8 mouse cellular contexts compared by ENCODE assay signal in genomic region chr7:64373830-64374562, GRCm38 (mm10). TPM values are rescaled to one million over a fixed set of nuclear protein-coding genes. Genes with fewer than 3 reads are reported as not detected.
DNase-seq lines count a peak whose midpoint lies in the region; ATAC-seq and TF ChIP-seq lines count a peak whose summit lies in the region.

Fan1 (minus strand) TSS chr7:64374095.

- no peaks in the 10 kb centered on the region for H3K9me3 ChIP-seq in heart, embryonic 10.5 days
- no peaks in the 10 kb centered on the region for H3K9me3 ChIP-seq in kidney, embryonic 14.5 days (ENCODE audit: control insufficient read depth, low read length)
- no peaks in the 10 kb centered on the region for H3K9me3 ChIP-seq in limb, embryonic 15.5 days
- H3K9me3 ChIP-seq in midbrain, postnatal 0 days (ENCODE audit: low read length): no peaks in the 10 kb centered on the region

- ATAC-seq in kidney, embryonic 14.5 days (ENCODE audit: low FRiP score, low TSS enrichment): peak; percentile 98
- ATAC-seq in limb, embryonic 15.5 days (ENCODE audit: insufficient number of reproducible peaks, low FRiP score, low TSS enrichment, low read depth): peak; percentile 92
- peak; percentile 94 for ATAC-seq in midbrain, postnatal 0 days (ENCODE audit: low FRiP score)

- TF ChIP-seq POLR2A in embryonic fibroblast, embryonic 13.5 days (IDR thresholded peaks at IDR 0.05; ENCODE audit: low read depth, low read length): peak; percentile 94

- no peaks in the 10 kb centered on the region for H3K27me3 ChIP-seq in C2C12 (ENCODE audit: control insufficient read depth, insufficient read depth, insufficient read length)
- no peaks in the 10 kb centered on the region for H3K27me3 ChIP-seq in heart, embryonic 10.5 days (ENCODE audit: insufficient read depth, poor library complexity, severe bottlenecking)
- no peaks in the 10 kb centered on the region for H3K27me3 ChIP-seq in kidney, embryonic 14.5 days (ENCODE audit: control insufficient read depth, insufficient read depth, low read length)
- H3K27me3 ChIP-seq in limb, embryonic 15.5 days: no peaks in the 10 kb centered on the region
- no peaks in the 10 kb centered on the region for H3K27me3 ChIP-seq in midbrain, postnatal 0 days (ENCODE audit: insufficient read depth, low read length)

- H3K79me2 ChIP-seq in C2C12 (ENCODE audit: control insufficient read depth, insufficient read depth): no peaks in the 10 kb centered on the region

- H3K4me3 ChIP-seq in C2C12 (ENCODE audit: insufficient read depth, poor library complexity, severe bottlenecking): peak within 1 kb of the TSS; percentile 46
- peak within 1 kb of the TSS; percentile 61 for H3K4me3 ChIP-seq in embryonic fibroblast, embryonic 13.5 days (ENCODE audit: insufficient read depth, low read length)
- H3K4me3 ChIP-seq in heart, embryonic 10.5 days: peak within 1 kb of the TSS; percentile 71
- peak within 1 kb of the TSS; percentile 55 for H3K4me3 ChIP-seq in kidney, embryonic 14.5 days (ENCODE audit: low read length)
- peak within 1 kb of the TSS; percentile 71 for H3K4me3 ChIP-seq in limb, embryonic 15.5 days
- H3K4me3 ChIP-seq in midbrain, postnatal 0 days (ENCODE audit: low read depth, low read length): peak within 1 kb of the TSS; percentile 66

- peak within 1 kb of the TSS; percentile 50 for H3ac ChIP-seq in C2C12 (ENCODE audit: control insufficient read depth, insufficient read length, low read depth)

- TF ChIP-seq CTCF in C2C12 (IDR thresholded peaks at IDR 0.05; ENCODE audit: control insufficient read depth, insufficient read depth, insufficient read length): no peak
- TF ChIP-seq CTCF in embryonic fibroblast, embryonic 13.5 days (IDR thresholded peaks at IDR 0.05; ENCODE audit: borderline replicate concordance, insufficient read depth, low read length): no peak
- peak; percentile 65 for TF ChIP-seq CTCF in midbrain, postnatal 0 days (IDR thresholded peaks at IDR 0.05)

- peak within 1 kb of the TSS; percentile 61 for H3K9ac ChIP-seq in kidney, embryonic 14.5 days (ENCODE audit: low read depth, low read length)
- peak within 1 kb of the TSS; percentile 57; the same call in 1 of the 2 replicates for H3K9ac ChIP-seq in limb, embryonic 15.5 days
- H3K9ac ChIP-seq in midbrain, postnatal 0 days (replicated peaks; ENCODE audit: low read length, poor library complexity, severe bottlenecking): peak within 1 kb of the TSS; percentile 39; the same call in 1 of the 2 replicates

- peak within 1 kb of the TSS; percentile 69 for H3K4me2 ChIP-seq in kidney, embryonic 14.5 days (replicated peaks; ENCODE audit: low read depth, low read length)
- H3K4me2 ChIP-seq in limb, embryonic 15.5 days: peak within 1 kb of the TSS; percentile 59
- peak within 1 kb of the TSS; percentile 60 for H3K4me2 ChIP-seq in midbrain, postnatal 0 days (ENCODE audit: low read depth, low read length, poor library complexity, severe bottlenecking)

- 3% methylated on average over 27 of the region's 27 CpGs for WGBS in heart, embryonic 10.5 days
- WGBS in kidney, embryonic 14.5 days: 5% methylated on average over 27 of the region's 27 CpGs
- 4% methylated on average over 27 of the region's 27 CpGs for WGBS in limb, embryonic 15.5 days
- WGBS in midbrain, postnatal 0 days: 3% methylated on average over 27 of the region's 27 CpGs

- no peaks in the 10 kb centered on the region for H3K79me3 ChIP-seq in C2C12 (ENCODE audit: low read depth)

- peak within 1 kb of the TSS; percentile 68 for H3K27ac ChIP-seq in embryonic fibroblast, embryonic 13.5 days (ENCODE audit: insufficient read depth, low read length)
- H3K27ac ChIP-seq in heart, embryonic 10.5 days: peak within 1 kb of the TSS; percentile 91
- H3K27ac ChIP-seq in kidney, embryonic 14.5 days (ENCODE audit: low read depth, low read length): peak within 1 kb of the TSS; percentile 93
- H3K27ac ChIP-seq in limb, embryonic 15.5 days: peak within 1 kb of the TSS; percentile 98
- peak within 1 kb of the TSS; percentile 84 for H3K27ac ChIP-seq in midbrain, postnatal 0 days (ENCODE audit: low read depth, low read length)

- peak; percentile 95 for DNase-seq in brain, adult 2 months (ENCODE audit: low read depth, low spot score)
- peak; percentile 95 for DNase-seq in heart, embryonic 10.5 days (ENCODE audit: low spot score)
- DNase-seq in midbrain, postnatal 0 days (ENCODE audit: low spot score): peak; percentile 91
- DNase-seq in spleen, postnatal 10 days (ENCODE audit: low spot score in 2 of 2): peak; percentile 89 to 93

- peaks cover 3% of the 10 kb centered on the region; the same call in 1 of the 2 replicates for H3K4me1 ChIP-seq in embryonic fibroblast, embryonic 13.5 days (ENCODE audit: control insufficient read depth, insufficient read depth, low read length)
- H3K4me1 ChIP-seq in heart, embryonic 10.5 days: peaks cover 3% of the 10 kb centered on the region; the same call in 1 of the 2 replicates
- peaks cover 4% of the 10 kb centered on the region; the same call in 1 of the 2 replicates for H3K4me1 ChIP-seq in kidney, embryonic 14.5 days (ENCODE audit: control insufficient read depth, insufficient read depth, low read length)
- peaks cover 11% of the 10 kb centered on the region for H3K4me1 ChIP-seq in limb, embryonic 15.5 days
- peaks cover 5% of the 10 kb centered on the region; the same call in 1 of the 2 replicates for H3K4me1 ChIP-seq in midbrain, postnatal 0 days (ENCODE audit: insufficient read depth, low read length)

- peaks cover 32% of the 10 kb centered on the region for H3K36me3 ChIP-seq in C2C12 (ENCODE audit: control insufficient read depth, insufficient read depth)
- peaks cover 47% of the 10 kb centered on the region for H3K36me3 ChIP-seq in heart, embryonic 10.5 days
- peaks cover 35% of the 10 kb centered on the region for H3K36me3 ChIP-seq in kidney, embryonic 14.5 days (ENCODE audit: control insufficient read depth, insufficient read depth, low read length)
- peaks cover 38% of the 10 kb centered on the region for H3K36me3 ChIP-seq in limb, embryonic 15.5 days
- peaks cover 27% of the 10 kb centered on the region for H3K36me3 ChIP-seq in midbrain, postnatal 0 days (ENCODE audit: insufficient read depth, low read length)

TF ChIP-seq in C2C12, 6 proteins besides CTCF, POLR2A, EP300 and RAD21:
- TF ChIP-seq MYOD1 (IDR thresholded peaks at IDR 0.05; ENCODE audit: control insufficient read depth, insufficient read length, low read depth) (no peak), CEBPB (IDR thresholded peaks at IDR 0.05; ENCODE audit: low read depth) (no peak), MAX (IDR thresholded peaks at IDR 0.05) (peak; percentile 70)
TF ChIP-seq in C2C12: peak in this region for 1.

RNA-seq across cellular contexts. Expression of gene Fan1, which starts in this region (rescaled TPM):
- 1.6 TPM for polyA plus RNA-seq in C2C12 (2012; fragmentation: generic; extraction: Trizol)
- 5.6 and 5.7 TPM in 2 replicates for polyA plus RNA-seq in embryonic fibroblast, embryonic 13.5 days (2011; ENCODE audit: insufficient read length, low read depth, missing spikeins)
- polyA plus RNA-seq in heart, embryonic 10.5 days (2016; fragmentation: Nextera tagmentation; extraction: Ambion mirVana): 5.3 and 6.6 TPM in 2 replicates
- polyA plus RNA-seq in kidney, embryonic 14.5 days (2014; fragmentation: Nextera tagmentation; extraction: Ambion mirVana): 6.6 and 9.8 TPM in 2 replicates
- 6.3 and 8.0 TPM in 2 replicates for polyA plus RNA-seq in limb, embryonic 15.5 days (2015; fragmentation: Nextera tagmentation; extraction: Ambion mirVana)
- total RNA-seq in midbrain, postnatal 0 days (2014; rRNA removed): 6.5 and 11.9 TPM in 2 replicates
- 3.8 and 4.7 TPM in 2 replicates for polyA plus RNA-seq in midbrain, postnatal 0 days (2015; fragmentation: Nextera tagmentation; extraction: Ambion mirVana)

Comparison
In these comparisons a context has a peak if more than half of its experiments do, and no peak if none do; other contexts are left out.
1. Peak in every context shown above with its lines: DNase-seq, ATAC-seq, H3K4me3 ChIP-seq and H3K27ac ChIP-seq.